ENCODE assay signal across 28 mouse cellular contexts in the genomic region with DNA sequence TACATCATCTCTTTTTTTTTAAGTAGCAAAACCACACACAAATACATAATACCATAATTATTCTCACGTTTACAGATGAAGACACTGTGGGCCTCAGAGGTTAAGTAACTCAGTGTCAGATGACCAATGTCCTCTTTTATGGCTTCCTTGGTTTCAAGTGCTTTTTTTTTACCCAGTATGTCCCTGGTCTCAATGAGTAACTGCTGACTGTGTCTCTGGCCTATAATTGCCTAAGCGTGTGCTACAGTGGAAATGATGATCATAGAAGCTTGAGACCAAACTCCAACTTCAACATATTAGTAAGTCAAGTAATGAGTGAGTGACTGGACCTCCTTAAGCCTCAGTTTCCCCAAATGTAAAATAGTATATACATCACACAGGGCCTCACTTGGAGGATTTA.
DNase-seq lines count a peak whose midpoint lies in the region; ATAC-seq and TF ChIP-seq lines count a peak whose summit lies in the region.
"Had no signal": no experiment of that assay in that cellular context is flagged by ENCODE, and none has a peak within 500 bp of the region (broad histone marks: within the 10 kb centered on the region; RNA-seq: fewer than 3 reads in every experiment).

No protein-coding gene starts in this region.

- no peak overlapping the region; the same call in 1 of the 2 replicates for H3K27ac ChIP-seq in liver, postnatal 0 days (ENCODE audit: low read depth)
- H3K27ac ChIP-seq in liver, embryonic 11.5 days (ENCODE audit: low read depth, low read length) = no peak overlapping the region
- H3K27ac ChIP-seq in bone marrow macrophage, adult 2 months (ENCODE audit: insufficient read depth, low read depth, low read length) = peak overlapping the region; percentile 87
- no peak overlapping the region for H3K27ac ChIP-seq in midbrain, postnatal 0 days (ENCODE audit: low read depth, low read length)
- H3K27ac ChIP-seq: heart, adult 2 months; hindbrain, embryonic 14.5 days; liver, embryonic 12.5 days; midbrain, embryonic 12.5 days had no signal

- no peak overlapping the region for H3K4me2 ChIP-seq in liver, postnatal 0 days (ENCODE audit: low read depth, low read length)
- H3K4me2 ChIP-seq in liver, embryonic 11.5 days = no peak overlapping the region
- H3K4me2 ChIP-seq in midbrain, postnatal 0 days (ENCODE audit: low read depth, low read length, poor library complexity, severe bottlenecking) = no peak overlapping the region
- H3K4me2 ChIP-seq: heart, embryonic 12.5 days; hindbrain, embryonic 14.5 days; liver, embryonic 12.5 days; lung, embryonic 14.5 days; midbrain, embryonic 12.5 days had no signal

- peaks cover 10% of the 10 kb centered on the region for H3K4me1 ChIP-seq in liver, postnatal 0 days (ENCODE audit: insufficient read depth)
- H3K4me1 ChIP-seq in liver, embryonic 11.5 days (replicated peaks; ENCODE audit: control insufficient read depth, insufficient read depth, low read length) = peaks cover 16% of the 10 kb centered on the region; the same call in 1 of the 2 replicates
- peaks cover 50% of the 10 kb centered on the region for H3K4me1 ChIP-seq in bone marrow macrophage, adult 2 months (ENCODE audit: control insufficient read depth, insufficient read depth, low read length)
- H3K4me1 ChIP-seq in midbrain, postnatal 0 days (ENCODE audit: insufficient read depth, low read length) = peaks cover 8% of the 10 kb centered on the region

- H3K27me3 ChIP-seq in liver, postnatal 0 days (ENCODE audit: insufficient read depth, low read length) = no peaks in the 10 kb centered on the region
- H3K27me3 ChIP-seq in liver, embryonic 11.5 days (replicated peaks; ENCODE audit: control insufficient read depth, insufficient read depth, low read length) = no peaks in the 10 kb centered on the region
- no peaks in the 10 kb centered on the region for H3K27me3 ChIP-seq in midbrain, postnatal 0 days (ENCODE audit: insufficient read depth, low read length)
- H3K27me3 ChIP-seq: CH12.LX; heart, embryonic 12.5 days; liver, embryonic 12.5 days had no signal

- 0 out of 2 replicates have a peak, but pooled peaks have one; percentile 26 for ATAC-seq in liver, postnatal 0 days
- ATAC-seq in liver, embryonic 11.5 days (replicated peaks; ENCODE audit: low FRiP score) = no peak
- peak; percentile 83 for ATAC-seq in megakaryocyte progenitor cell, adult 5-6 weeks (replicated peaks; ENCODE audit: poor library complexity)
- ATAC-seq in midbrain, postnatal 0 days (ENCODE audit: low FRiP score) = no peak
- ATAC-seq: activated CD4-positive, CD25-positive, alpha-beta regulatory T cell, adult 4 months; forebrain, embryonic 14.5 days; liver, embryonic 12.5 days had no signal

- 60% methylated on average over 2 of the region's 2 CpGs for WGBS in liver, postnatal 0 days (ENCODE audit: insufficient replicate concordance)
- 77% methylated on average over 2 of the region's 2 CpGs for WGBS in liver, embryonic 11.5 days
- 92% methylated on average over 2 of the region's 2 CpGs for WGBS in midbrain, postnatal 0 days

- no peaks in the 10 kb centered on the region for H3K36me3 ChIP-seq in liver, postnatal 0 days (replicated peaks; ENCODE audit: insufficient read depth, low read length)
- H3K36me3 ChIP-seq in liver, embryonic 11.5 days (ENCODE audit: control insufficient read depth, insufficient read depth, low read length) = no peaks in the 10 kb centered on the region
- no peaks in the 10 kb centered on the region for H3K36me3 ChIP-seq in midbrain, postnatal 0 days (ENCODE audit: insufficient read depth, low read length)
- H3K36me3 ChIP-seq: heart, embryonic 12.5 days; liver, embryonic 12.5 days; midbrain, embryonic 12.5 days had no signal

- no peak for TF ChIP-seq CTCF in liver, postnatal 0 days (IDR thresholded peaks at IDR 0.05; ENCODE audit: low read depth)
- TF ChIP-seq CTCF in bone marrow macrophage, adult 2 months (IDR thresholded peaks at IDR 0.05; ENCODE audit: low read depth, low read length) = no peak
- no peak for TF ChIP-seq CTCF in midbrain, postnatal 0 days (IDR thresholded peaks at IDR 0.05)

- no peaks in the 10 kb centered on the region for H3K9me3 ChIP-seq in liver, postnatal 0 days (ENCODE audit: low read length)
- H3K9me3 ChIP-seq in liver, embryonic 11.5 days (ENCODE audit: control insufficient read depth, low read length) = no peaks in the 10 kb centered on the region
- no peaks in the 10 kb centered on the region for H3K9me3 ChIP-seq in midbrain, postnatal 0 days (ENCODE audit: low read length)
- H3K9me3 ChIP-seq: heart, embryonic 12.5 days; liver, embryonic 12.5 days; midbrain, embryonic 12.5 days had no signal

- TF ChIP-seq EP300 in liver, postnatal 0 days (IDR thresholded peaks at IDR 0.05; ENCODE audit: low read depth) = no peak

- no peak overlapping the region for H3K9ac ChIP-seq in liver, postnatal 0 days (replicated peaks)
- H3K9ac ChIP-seq in liver, embryonic 11.5 days (ENCODE audit: low read depth, low read length) = no peak overlapping the region
- no peak overlapping the region for H3K9ac ChIP-seq in midbrain, postnatal 0 days (replicated peaks; ENCODE audit: low read length, poor library complexity, severe bottlenecking)
- H3K9ac ChIP-seq: heart, embryonic 12.5 days; hindbrain, embryonic 14.5 days; liver, embryonic 12.5 days; lung, embryonic 14.5 days; midbrain, embryonic 12.5 days had no signal

- no peak overlapping the region for H3K4me3 ChIP-seq in liver, postnatal 0 days (ENCODE audit: low read depth, low read length)
- H3K4me3 ChIP-seq in liver, embryonic 11.5 days (ENCODE audit: low read depth, low read length) = no peak overlapping the region
- H3K4me3 ChIP-seq in bone marrow macrophage, adult 2 months (ENCODE audit: insufficient read depth, low read length) = no peak overlapping the region
- H3K4me3 ChIP-seq in midbrain, postnatal 0 days (ENCODE audit: low read depth, low read length) = no peak overlapping the region
- H3K4me3 ChIP-seq: heart, adult 2 months; heart, embryonic 12.5 days; liver, embryonic 12.5 days; midbrain, embryonic 12.5 days had no signal

- DNase-seq in adrenal gland, adult 2 months = peak; percentile 32
- DNase-seq in adrenal gland, adult 8-10 months = no peak
- no peak for DNase-seq in liver, postnatal 0 days
- DNase-seq in liver, embryonic 11.5 days (ENCODE audit: low spot score) = no peak
- DNase-seq in midbrain, postnatal 0 days (ENCODE audit: low spot score) = no peak
- DNase-seq in heart, adult 18-20 months = no peak
- DNase-seq: adrenal gland, postnatal 10 days; cerebellum, adult 11 months; cerebellum, adult 9-10 months; cerebellum, postnatal 36 days; gastrocnemius, postnatal 14 days; heart, adult 2 months; kidney, adult 2 months; kidney, postnatal 36 days; lung, embryonic 14.5 days; retina, postnatal 1 day; right cerebral cortex, postnatal 14 days; thymus, adult 2 months; thymus, postnatal 36 days had no signal

- TF ChIP-seq POLR2A in bone marrow macrophage, adult 2 months (IDR thresholded peaks at IDR 0.05; ENCODE audit: borderline replicate concordance, low read depth, low read length) = no peak

Comparison
In these comparisons a context has a peak if more than half of its experiments do, and no peak if none do; other contexts are left out.
1. ATAC-seq: peak in liver, postnatal 0 days (single experiment) and megakaryocyte progenitor cell, adult 5-6 weeks (single experiment); none in liver, embryonic 11.5 days (single experiment) and midbrain, postnatal 0 days (single experiment).